Mouse (Mus musculus) common myeloid progenitor, adult 5-6 weeks (primary cell): Measurements from ENCODE around the gene Gm8879. TPM values are rescaled to one million over a fixed set of nuclear protein-coding genes. Genes with fewer than 3 reads are reported as not detected.
"Not testable (repeated sequence)": the region's sequence is repeated elsewhere in the genome, so short reads cannot be mapped to it uniquely, and the experiment has no call there.

Source experiments
- ATAC-seq: replicated peaks from 2 replicates; pipeline ENCODE4 v1.8.0; 2016; ENCODE audit warnings: low read depth, mild to moderate bottlenecking, moderate TSS enrichment, inconsistent platforms; ENCODE audit not compliant: poor library complexity, severe bottlenecking
- total RNA-seq: library from RNA; stranded (forward); fragments of 200-1000, 187-1606 nt; gene quantifications from 2 replicates; pipeline ENCODE4 v1.2.3, GENCODE M21; 2017

Gene Gm8879
- total RNA-seq = not detected in 2 replicates

GRCm38 (mm10) chr5:11127334-11127733 lies at the start of gene Gm8879:
Gene Gm8879 (plus strand): TSS chr5:11127634.
- not testable (repeated sequence) for ATAC-seq

- ATAC-seq = not testable (repeated sequence)
Observed at GRCm38 (mm10) chr5:11138031-11138430, 10.6 kb downstream of the Gm8879 start.

Other genes with a start within 250 kb of the Gm8879 start
- gene Gm8871, start 179.8 kb upstream of the Gm8879 start, total RNA-seq = not detected in 2 replicates
- gene Gm8857, start 179.8 kb upstream of the Gm8879 start, total RNA-seq = not detected in 2 replicates
- gene Gm5861, start 55.4 kb downstream of the Gm8879 start, total RNA-seq = not detected in 2 replicates
- gene Gm8890, start 128.4 kb downstream of the Gm8879 start, total RNA-seq = not detected in 2 replicates
- not detected in 2 replicates for gene Speer1, start 213.9 kb downstream of the Gm8879 start, total RNA-seq